Mouse (Mus musculus) liver, adult 2 months (tissue): Measurements from ENCODE around the gene Pgbd5.

ENCODE experiments used
- CTCF ChIP-seq: fragments of 200-500 bp; IDR thresholded peaks from 2 replicates; pipeline ENCODE4 v1.5.1; 2011; ENCODE audit warnings: low read depth, low read length, control low read depth
- POLR2A ChIP-seq: fragments of 200-500 bp; IDR thresholded peaks from 2 replicates; pipeline ENCODE4 v1.6.1; 2011; ENCODE audit warnings: low read length, control low read depth; ENCODE audit not compliant: insufficient read depth; ENCODE audit errors: extremely low read depth

- TF ChIP-seq CTCF (no peak), POLR2A (no peak)
Measured at GRCm38 (mm10) chr8:124415002-124415401, 24.5 kb downstream of the Pgbd5 start.
